8 mouse cellular contexts compared by ENCODE assay signal in the genomic region with DNA sequence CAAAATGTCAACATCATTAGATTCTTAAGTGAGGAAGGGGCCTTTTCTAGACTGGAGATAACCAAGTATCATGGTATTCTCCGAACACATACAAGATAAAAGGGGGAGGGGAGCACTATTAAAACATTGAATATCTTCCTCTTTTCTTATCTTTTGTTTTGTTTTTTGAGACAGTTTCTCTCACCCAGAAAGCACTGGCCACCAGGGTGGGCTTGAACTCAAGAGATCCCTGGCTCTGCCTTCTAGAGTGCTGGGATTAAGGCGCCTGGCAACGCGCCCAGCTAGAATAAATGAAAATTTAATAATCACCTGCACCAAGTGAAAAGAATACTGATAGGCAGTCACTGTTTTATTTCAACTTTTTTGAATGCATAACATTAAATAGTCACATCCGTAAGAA. TPM values are rescaled to one million over a fixed set of nuclear protein-coding genes. Genes with fewer than 3 reads are reported as not detected.
A peak's percentile ranks its signal among the peaks of the same experiment; 100 is the strongest.
DNase-seq lines count a peak whose midpoint lies in the region; ATAC-seq and TF ChIP-seq lines count a peak whose summit lies in the region.

No protein-coding gene starts in this region.

- H3K79me2 ChIP-seq in heart, adult 2 months (replicated peaks; ENCODE audit: control insufficient read depth, insufficient read depth, low read length) = peaks cover 1% of the 10 kb centered on the region; the same call in 1 of the 2 replicates

- WGBS in heart, adult 2 months = 26% methylated on average over 5 of the region's 5 CpGs
- 43% methylated on average over 5 of the region's 5 CpGs for WGBS in embryonic facial prominence, embryonic 12.5 days
- WGBS in kidney, embryonic 16.5 days = 50% methylated on average over 5 of the region's 5 CpGs
- WGBS in neural tube, embryonic 13.5 days = 37% methylated on average over 5 of the region's 5 CpGs
- 64% methylated on average over 5 of the region's 5 CpGs for WGBS in thymus, adult 2 months

- H3K27ac ChIP-seq in heart, adult 2 months = peak overlapping the region; percentile 97
- no peak overlapping the region for H3K27ac ChIP-seq in ES-Bruce4 (ENCODE audit: insufficient read depth, low read length)
- no peak overlapping the region for H3K27ac ChIP-seq in embryonic facial prominence, embryonic 12.5 days
- H3K27ac ChIP-seq in kidney, embryonic 16.5 days (ENCODE audit: low read length) = no peak overlapping the region
- H3K27ac ChIP-seq in neural tube, embryonic 13.5 days (replicated peaks) = no peak overlapping the region
- no peak overlapping the region for H3K27ac ChIP-seq in thymus, adult 2 months (ENCODE audit: control insufficient read depth, insufficient read depth, low read length)

- H3K9ac ChIP-seq in heart, adult 2 months (ENCODE audit: low read depth, low read length) = no peak overlapping the region
- H3K9ac ChIP-seq in ES-Bruce4 (ENCODE audit: low read depth, poor library complexity, severe bottlenecking) = peak overlapping the region; percentile 92
- peak overlapping the region; percentile 85; the same call in 1 of the 2 replicates for H3K9ac ChIP-seq in embryonic facial prominence, embryonic 12.5 days
- peak overlapping the region; percentile 67 for H3K9ac ChIP-seq in kidney, embryonic 16.5 days (replicated peaks; ENCODE audit: low read length)
- H3K9ac ChIP-seq in neural tube, embryonic 13.5 days = peak overlapping the region; percentile 87

- intact Hi-C loops in heart, adult 2 months (cut with DNase I) = no loop called here

- H3K9me3 ChIP-seq in ES-Bruce4 (replicated peaks; ENCODE audit: control insufficient read depth, insufficient read depth, low read length, poor library complexity, severe bottlenecking) = no peaks in the 10 kb centered on the region
- no peaks in the 10 kb centered on the region for H3K9me3 ChIP-seq in embryonic facial prominence, embryonic 12.5 days
- H3K9me3 ChIP-seq in kidney, embryonic 16.5 days (ENCODE audit: low read length) = no peaks in the 10 kb centered on the region
- no peaks in the 10 kb centered on the region for H3K9me3 ChIP-seq in neural tube, embryonic 13.5 days

- H3K4me1 ChIP-seq in heart, adult 2 months (ENCODE audit: control insufficient read depth, insufficient read depth, low read length) = peaks cover 4% of the 10 kb centered on the region
- peaks cover 1% of the 10 kb centered on the region for H3K4me1 ChIP-seq in ES-Bruce4 (ENCODE audit: control insufficient read depth, insufficient read depth, low read length)
- peaks cover 15% of the 10 kb centered on the region for H3K4me1 ChIP-seq in embryonic facial prominence, embryonic 12.5 days
- peaks cover 25% of the 10 kb centered on the region for H3K4me1 ChIP-seq in kidney, embryonic 16.5 days (ENCODE audit: insufficient read depth, low read length)
- peaks cover 31% of the 10 kb centered on the region for H3K4me1 ChIP-seq in neural tube, embryonic 13.5 days (replicated peaks)
- H3K4me1 ChIP-seq in thymus, adult 2 months (replicated peaks; ENCODE audit: control insufficient read depth, insufficient read depth, low read length) = 0 out of 2 replicates have a peak, but pooled peaks cover 2% of the 10 kb centered on the region

- peak overlapping the region; percentile 89 for H3K4me3 ChIP-seq in heart, adult 2 months
- H3K4me3 ChIP-seq in ES-Bruce4 (ENCODE audit: low read depth, low read length) = peak overlapping the region; percentile 97
- H3K4me3 ChIP-seq in embryonic facial prominence, embryonic 12.5 days = peak overlapping the region; percentile 55
- H3K4me3 ChIP-seq in kidney, embryonic 16.5 days (ENCODE audit: low read length) = peak overlapping the region; percentile 58
- H3K4me3 ChIP-seq in neural tube, embryonic 13.5 days = peak overlapping the region; percentile 67
- no peak overlapping the region for H3K4me3 ChIP-seq in thymus, adult 2 months (ENCODE audit: control insufficient read depth, insufficient read depth, low read length)

- TF ChIP-seq POLR2A in heart, adult 2 months (IDR thresholded peaks at IDR 0.05; ENCODE audit: insufficient read depth, low read depth, low read length) = no peak
- TF ChIP-seq POLR2A in ES-Bruce4 (IDR thresholded peaks at IDR 0.05; ENCODE audit: insufficient read depth, low read length) = no peak
- TF ChIP-seq POLR2A in thymus, adult 2 months (IDR thresholded peaks at IDR 0.05; ENCODE audit: control insufficient read depth, extremely low read depth, insufficient read depth, low read length, poor library complexity) = no peak

- no peak for TF ChIP-seq EP300 in heart, adult 2 months (IDR thresholded peaks at IDR 0.05; ENCODE audit: insufficient read depth, low read depth, low read length)
- TF ChIP-seq EP300 in ES-Bruce4 (IDR thresholded peaks at IDR 0.05; ENCODE audit: insufficient read depth, low read depth, low read length) = no peak

- no peak for TF ChIP-seq CTCF in heart, adult 2 months (IDR thresholded peaks at IDR 0.05)
- no peak for TF ChIP-seq CTCF in ES-Bruce4 (IDR thresholded peaks at IDR 0.05; ENCODE audit: low read depth, low read length)
- no peak for TF ChIP-seq CTCF in thymus, adult 2 months (IDR thresholded peaks at IDR 0.05; ENCODE audit: borderline replicate concordance, control insufficient read depth, extremely low read depth, insufficient read depth, low read length, poor library complexity)

- no peak for DNase-seq in heart, adult 2 months
- no peak for DNase-seq in heart, adult 9 months (ENCODE audit: low spot score in 2 of 2)
- no peak for DNase-seq in thymus, adult 2 months
- no peak for DNase-seq in thymus, postnatal 14 days

- ATAC-seq in embryonic facial prominence, embryonic 12.5 days (ENCODE audit: insufficient number of reproducible peaks, insufficient read depth, low FRiP score, low TSS enrichment) = no peak
- no peak for ATAC-seq in kidney, embryonic 16.5 days (ENCODE audit: low FRiP score, low TSS enrichment)
- ATAC-seq in neural tube, embryonic 13.5 days (ENCODE audit: low read depth) = no peak

- H3K4me2 ChIP-seq in embryonic facial prominence, embryonic 12.5 days (replicated peaks) = peak overlapping the region; percentile 58
- H3K4me2 ChIP-seq in kidney, embryonic 16.5 days (replicated peaks; ENCODE audit: low read depth, low read length) = peak overlapping the region; percentile 75
- peak overlapping the region; percentile 64 for H3K4me2 ChIP-seq in neural tube, embryonic 13.5 days

- H3K36me3 ChIP-seq in heart, adult 2 months (ENCODE audit: control insufficient read depth, insufficient read depth, low read length) = peaks cover 14% of the 10 kb centered on the region
- no peaks in the 10 kb centered on the region; the same call in 1 of the 2 replicates for H3K36me3 ChIP-seq in ES-Bruce4 (ENCODE audit: control insufficient read depth, insufficient read depth, low read length, poor library complexity, severe bottlenecking)
- H3K36me3 ChIP-seq in embryonic facial prominence, embryonic 12.5 days = no peaks in the 10 kb centered on the region
- H3K36me3 ChIP-seq in kidney, embryonic 16.5 days (ENCODE audit: insufficient read depth, low read length) = peaks cover 4% of the 10 kb centered on the region; the same call in 1 of the 2 replicates
- H3K36me3 ChIP-seq in neural tube, embryonic 13.5 days = peaks cover 1% of the 10 kb centered on the region
- no peaks in the 10 kb centered on the region for H3K36me3 ChIP-seq in thymus, adult 2 months (ENCODE audit: control insufficient read depth, insufficient read depth, low read length)

- H3K27me3 ChIP-seq in heart, adult 2 months (ENCODE audit: control insufficient read depth, insufficient read depth, low read length) = no peaks in the 10 kb centered on the region
- H3K27me3 ChIP-seq in ES-Bruce4 (ENCODE audit: control insufficient read depth, insufficient read depth, low read length, poor library complexity, severe bottlenecking) = no peaks in the 10 kb centered on the region
- no peaks in the 10 kb centered on the region for H3K27me3 ChIP-seq in embryonic facial prominence, embryonic 12.5 days
- H3K27me3 ChIP-seq in kidney, embryonic 16.5 days (ENCODE audit: insufficient read depth, low read length) = no peaks in the 10 kb centered on the region
- no peaks in the 10 kb centered on the region for H3K27me3 ChIP-seq in neural tube, embryonic 13.5 days
- no peaks in the 10 kb centered on the region for H3K27me3 ChIP-seq in thymus, adult 2 months (ENCODE audit: control insufficient read depth, insufficient read depth, low read length)

RNA-seq across cellular contexts. Expression of gene Srek1, which starts 1.5 kb away (rescaled TPM):
- total RNA-seq in heart, adult 2 months (2021) = 10 to 100 TPM; 17.5 TPM
- polyA plus RNA-seq in heart, adult 2 months (2012; rRNA removed) = 20.0 and 24.4 TPM in 2 replicates
- polyA plus RNA-seq in ES-Bruce4 (2011; ENCODE audit: insufficient read depth, insufficient read length, low read depth, missing spikeins) = 109 and 122 TPM in 2 replicates
- 104 and 111 TPM in 2 replicates for polyA plus RNA-seq in embryonic facial prominence, embryonic 12.5 days (2016; fragmentation: Nextera tagmentation; extraction: Ambion mirVana)
- polyA plus RNA-seq in kidney, embryonic 16.5 days (2015; fragmentation: Nextera tagmentation; extraction: Ambion mirVana) = 66.4 and 83.1 TPM in 2 replicates
- 75.2 and 83.5 TPM in 2 replicates for polyA plus RNA-seq in neural tube, embryonic 13.5 days (2015; fragmentation: Nextera tagmentation; extraction: Ambion mirVana)
- polyA plus RNA-seq in thymus, adult 2 months (2012; rRNA removed) = 82.9 and 95.2 TPM in 2 replicates
